Mouse (Mus musculus) 3134 (cell line): Measurements from ENCODE around the gene Dock6.
"Not testable (repeated sequence)": the region's sequence is repeated elsewhere in the genome, so short reads cannot be mapped to it uniquely, and the experiment has no call there.

ENCODE experiments used
- DNase-seq: peaks from one replicate; pipeline ENCODE4 v3.0.0-alpha.2; 2011; ENCODE audit warnings: low spot score; ENCODE audit not compliant: insufficient read length; ENCODE audit errors: extremely low read depth

Dock6 gene

GRCm38 (mm10) chr9:21852128-21853091 lies at the start of gene Dock6:
Dock6 (minus strand) TSS chr9:21852635.
- peak; percentile 83 for DNase-seq

GRCm38 (mm10) chr9:21901223-21901820 lies 48.9 kb upstream of the Dock6 start:
- peak; percentile 53 for DNase-seq

- DNase-seq = no peak
These were observed 36.8 kb upstream of the Dock6 start for GRCm38 (mm10) chr9:21889229-21889628.

- DNase-seq = no peak
These were observed 24.2 kb upstream of the Dock6 start for GRCm38 (mm10) chr9:21876601-21877000.

- no peak for DNase-seq
These were observed 19.8 kb upstream of the Dock6 start for GRCm38 (mm10) chr9:21872204-21872603.

- DNase-seq = peak; percentile 39
These were observed 18.6 kb upstream of the Dock6 start for GRCm38 (mm10) chr9:21870879-21871524.

GRCm38 (mm10) chr9:21869290-21869689 lies 16.9 kb upstream of the Dock6 start:
- DNase-seq = peak; percentile 24

GRCm38 (mm10) chr9:21867726-21868125 lies 15.3 kb upstream of the Dock6 start:
- no peak for DNase-seq

GRCm38 (mm10) chr9:21866641-21867040 lies 14.2 kb upstream of the Dock6 start:
- no peak for DNase-seq

GRCm38 (mm10) chr9:21865673-21866398 lies 13.4 kb upstream of the Dock6 start:
- DNase-seq = no peak

- DNase-seq = no peak
These were observed 9.7 kb upstream of the Dock6 start for GRCm38 (mm10) chr9:21862181-21862580.

GRCm38 (mm10) chr9:21860349-21860748 lies 7.9 kb upstream of the Dock6 start:
- DNase-seq = not testable (repeated sequence)

GRCm38 (mm10) chr9:21859606-21860005 lies 7.2 kb upstream of the Dock6 start:
- DNase-seq = no peak

GRCm38 (mm10) chr9:21858084-21858483 lies 5.6 kb upstream of the Dock6 start:
- peak; percentile 48 for DNase-seq

GRCm38 (mm10) chr9:21857501-21857900 lies 5.1 kb upstream of the Dock6 start:
- no peak for DNase-seq

GRCm38 (mm10) chr9:21854894-21855293 lies 2.5 kb upstream of the Dock6 start:
- peak; percentile 68 for DNase-seq

GRCm38 (mm10) chr9:21853961-21854360 lies 1.5 kb upstream of the Dock6 start:
- no peak for DNase-seq

GRCm38 (mm10) chr9:21851084-21851483 lies 1.4 kb downstream of the Dock6 start:
- DNase-seq = no peak

- DNase-seq = no peak
These were observed 2.5 kb downstream of the Dock6 start for GRCm38 (mm10) chr9:21849691-21850677.
